In genomic region chr1:192109169-192109568, GRCm38 (mm10) we compare ENCODE assay signal across 10 mouse cellular contexts. TPM values are rescaled to one million over a fixed set of nuclear protein-coding genes. Genes with fewer than 3 reads are reported as not detected.
DNase-seq lines count a peak whose midpoint lies in the region; ATAC-seq and TF ChIP-seq lines count a peak whose summit lies in the region.
"Had no signal": no experiment of that assay in that cellular context is flagged by ENCODE, and none has a peak within 500 bp of the region (broad histone marks: within the 10 kb centered on the region; RNA-seq: fewer than 3 reads in every experiment).

No protein-coding gene starts in this region.

- no peak overlapping the region for H3K9ac ChIP-seq in heart, embryonic 11.5 days (ENCODE audit: low read depth, low read length)

- DNase-seq in heart, adult 18-20 months, result peak; percentile 72 to 78
- peak; percentile 35 for DNase-seq in NIH3T3 (ENCODE audit: low read depth)
- DNase-seq in brain, embryonic 14.5 days (ENCODE audit: low read depth), result peak; percentile 18
- peak; percentile 77 for DNase-seq in kidney, adult 9 months
- no peak for DNase-seq in layer of hippocampus, adult 8-10 months (ENCODE audit: low spot score in 2 of 2)
- DNase-seq in left cerebral cortex, adult 18-20 months (ENCODE audit: low spot score in 2 of 2), result no peak
- DNase-seq: lung, postnatal 4 days had no signal

- no peaks in the 10 kb centered on the region for H3K27me3 ChIP-seq in heart, embryonic 11.5 days (ENCODE audit: control insufficient read depth, insufficient read depth, low read length)

- TF ChIP-seq CTCF in brain, embryonic 14.5 days (IDR thresholded peaks at IDR 0.05; ENCODE audit: borderline replicate concordance, extremely low read depth, insufficient read depth, insufficient read length), result no peak

- H3K36me3 ChIP-seq in heart, embryonic 11.5 days (ENCODE audit: control insufficient read depth, insufficient read depth, low read length), result peaks cover 8% of the 10 kb centered on the region

- H3K9me3 ChIP-seq in heart, embryonic 11.5 days (replicated peaks; ENCODE audit: control insufficient read depth, low read length), result no peaks in the 10 kb centered on the region

- no peak for TF ChIP-seq POLR2A in brain, embryonic 14.5 days (IDR thresholded peaks at IDR 0.05; ENCODE audit: borderline replicate concordance, extremely low read depth, insufficient read depth, insufficient read length, poor library complexity, severe bottlenecking)

- no peak for ATAC-seq in heart, embryonic 11.5 days (replicated peaks; ENCODE audit: insufficient number of reproducible peaks, low FRiP score, low TSS enrichment)
- ATAC-seq: activated CD4-positive, CD25-positive, alpha-beta regulatory T cell, adult 4 months; intestine, postnatal 0 days had no signal

- H3K27ac ChIP-seq in heart, embryonic 11.5 days (ENCODE audit: low read depth, low read length), result no peak overlapping the region; the same call in 1 of the 2 replicates

- no peak overlapping the region for H3K4me3 ChIP-seq in heart, embryonic 11.5 days (ENCODE audit: low read depth, low read length)

- no peaks in the 10 kb centered on the region for H3K4me1 ChIP-seq in heart, embryonic 11.5 days (ENCODE audit: control insufficient read depth, insufficient read depth, low read length)

- H3K4me2 ChIP-seq in heart, embryonic 11.5 days, result no peak overlapping the region

- WGBS in heart, embryonic 11.5 days (ENCODE audit: insufficient replicate concordance), result 61% methylated on average over 6 of the region's 6 CpGs

RNA-seq across cellular contexts. Expression of gene Traf5, which starts 16.8 kb away (rescaled TPM):
- 1 to 10 TPM; 5.7 to 6.9 TPM for total RNA-seq in heart, adult 18-20 months (2021)
- polyA plus RNA-seq in heart, embryonic 11.5 days (2014; fragmentation: Nextera tagmentation; extraction: Ambion mirVana), result 10.1 and 11.2 TPM in 2 replicates
- 2.3 and 3.2 TPM in 2 replicates for polyA plus RNA-seq in brain, embryonic 14.5 days (2012; rRNA removed)
- 1 to 10 TPM; 1.8 to 6.8 (median 5.4) TPM for total RNA-seq in layer of hippocampus, adult 8-10 months (2022)
- 1 to 10 TPM; 4.6 to 7.4 TPM for total RNA-seq in left cerebral cortex, adult 18-20 months (2021)

RNA-seq across cellular contexts. Expression of gene Rcor3, which starts 28.7 kb away (rescaled TPM):
- total RNA-seq in heart, adult 18-20 months (2021), result 10 to 100 TPM; 26.6 to 30.5 TPM
- polyA plus RNA-seq in heart, embryonic 11.5 days (2014; fragmentation: Nextera tagmentation; extraction: Ambion mirVana), result 24.8 and 25.7 TPM in 2 replicates
- 47.0 and 48.5 TPM in 2 replicates for polyA plus RNA-seq in brain, embryonic 14.5 days (2012; rRNA removed)
- total RNA-seq in layer of hippocampus, adult 8-10 months (2022), result 10 to 100 TPM; 47.3 to 58.1 (median 49.5) TPM
- 10 to 100 TPM; 27.3 to 28.7 TPM for total RNA-seq in left cerebral cortex, adult 18-20 months (2021)

Comparison
In these comparisons a context has a peak if more than half of its experiments do, and no peak if none do; other contexts are left out.
1. DNase-seq: peak in heart, adult 18-20 months (2 of 2), NIH3T3 (single experiment), brain, embryonic 14.5 days (single experiment) and kidney, adult 9 months (single experiment); none in layer of hippocampus, adult 8-10 months (0 of 2) and left cerebral cortex, adult 18-20 months (0 of 2).